Mouse (Mus musculus) embryonic fibroblast, embryonic 13.5 days (primary cell): ENCODE results near the gene Lyve1. TPM values are rescaled to one million over a fixed set of nuclear protein-coding genes. Genes with fewer than 3 reads are reported as not detected.
A peak's percentile ranks its signal among the peaks of the same experiment; 100 is the strongest.

ENCODE experiments used
- H3K27ac ChIP-seq: 2 replicates; pipeline ENCODE4 v1.5.1; 2012; ENCODE audit warnings: low read length, control low read depth, inconsistent platforms; ENCODE audit not compliant: insufficient read depth
- H3K4me1 ChIP-seq: 2 replicates; pipeline ENCODE4 v1.6.1; 2011; ENCODE audit warnings: low read length; ENCODE audit not compliant: control insufficient read depth, insufficient read depth
- H3K4me3 ChIP-seq: 2 replicates; pipeline ENCODE4 v1.5.1; 2011; ENCODE audit warnings: mild to moderate bottlenecking, control low read depth, low read length; ENCODE audit not compliant: insufficient read depth
- CTCF ChIP-seq: IDR thresholded peaks from 2 replicates; pipeline ENCODE4 v1.5.1; 2011; ENCODE audit warnings: mild to moderate bottlenecking, control low read depth, low read length, moderate library complexity, borderline replicate concordance; ENCODE audit not compliant: insufficient read depth
- POLR2A ChIP-seq: IDR thresholded peaks from 2 replicates; pipeline ENCODE4 v1.6.1; 2011; ENCODE audit warnings: low read depth, mild to moderate bottlenecking, control low read depth, low read length, moderate library complexity
- polyA plus RNA-seq: library from polyadenylated mRNA; stranded (reverse); fragments of >200 nt; gene quantifications from 2 replicates; pipeline ENCODE4 v1.2.4, GENCODE M21; 2011; ENCODE audit warnings: low read depth; ENCODE audit not compliant: missing spikeins, insufficient read length

Gene Lyve1
- polyA plus RNA-seq, 1 experiment = not detected

DNA sequence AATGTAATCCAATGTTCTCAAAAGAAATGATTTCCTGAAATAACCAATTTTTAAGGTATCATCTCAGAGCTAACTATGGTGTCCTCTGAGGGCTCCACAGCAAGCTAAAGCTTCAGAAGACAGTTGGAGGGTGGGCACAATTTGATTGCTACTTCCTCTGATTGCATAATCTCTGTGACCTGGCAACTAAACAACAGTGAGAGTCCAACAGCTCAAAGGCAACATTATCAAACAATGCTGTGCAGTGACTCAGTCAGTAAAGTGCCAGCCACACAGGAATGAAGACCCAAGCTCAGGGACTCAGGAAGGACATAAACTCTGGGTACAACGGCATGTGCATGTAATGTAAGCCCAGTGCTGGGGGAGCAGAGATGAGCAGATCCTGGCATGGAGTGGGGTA, 30.0 kb downstream of the Lyve1 start:
- Histone ChIP-seq H3K4me3 (no peak overlapping the region), H3K4me1 (no peaks in the 10 kb centered on the region), H3K27ac (no peak overlapping the region)
- TF ChIP-seq POLR2A (no peak), CTCF (no peak)

DNA sequence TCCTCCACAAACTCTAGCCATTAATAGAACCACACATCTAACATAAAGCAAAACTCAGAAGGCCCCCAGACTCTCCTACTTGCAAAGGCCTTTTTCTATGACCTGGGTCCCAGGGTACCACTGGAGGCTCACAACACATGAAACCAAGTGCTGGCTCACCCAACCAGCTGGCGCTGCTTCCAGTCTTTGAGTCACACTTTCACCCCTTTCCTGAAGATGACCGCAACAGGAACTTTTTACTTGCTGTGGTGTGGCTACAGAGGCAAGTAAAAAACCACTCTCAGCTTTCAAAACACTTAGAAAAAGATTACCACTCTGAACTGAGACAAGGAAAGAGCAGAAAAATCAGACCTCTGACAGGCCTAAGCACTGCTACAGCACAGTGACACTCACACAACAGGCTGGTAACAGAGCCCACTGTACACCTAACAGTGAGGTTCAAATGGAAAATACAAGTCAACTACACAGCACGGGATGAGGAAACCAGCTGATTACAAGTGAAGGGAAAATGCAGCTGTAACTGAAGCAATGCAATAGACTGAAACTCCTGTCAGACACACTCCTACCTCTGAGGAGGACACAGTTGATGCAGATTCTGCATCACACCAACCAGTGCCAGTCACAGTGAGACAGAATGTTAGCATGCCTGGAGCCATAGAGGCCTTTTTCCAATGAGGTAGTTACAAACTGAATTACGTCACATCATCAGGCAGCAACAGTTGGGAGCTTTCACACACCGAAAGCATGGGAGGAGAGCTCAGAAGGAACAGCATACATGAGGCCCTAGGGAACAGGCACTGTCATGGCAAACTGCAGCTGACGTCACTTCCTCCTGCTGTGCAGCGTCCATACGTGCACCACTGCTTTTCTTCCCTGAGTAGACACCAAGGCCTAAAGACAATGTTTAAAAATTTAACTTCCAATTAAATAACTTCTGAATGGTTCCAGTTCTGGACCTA, 38.8 kb downstream of the Lyve1 start:
- no peak for TF ChIP-seq POLR2A
- TF ChIP-seq CTCF = no peak
- Histone ChIP-seq H3K27ac (peak overlapping the region; percentile 56), H3K4me1 (peaks cover 8% of the 10 kb centered on the region), H3K4me3 (no peak overlapping the region)

DNA sequence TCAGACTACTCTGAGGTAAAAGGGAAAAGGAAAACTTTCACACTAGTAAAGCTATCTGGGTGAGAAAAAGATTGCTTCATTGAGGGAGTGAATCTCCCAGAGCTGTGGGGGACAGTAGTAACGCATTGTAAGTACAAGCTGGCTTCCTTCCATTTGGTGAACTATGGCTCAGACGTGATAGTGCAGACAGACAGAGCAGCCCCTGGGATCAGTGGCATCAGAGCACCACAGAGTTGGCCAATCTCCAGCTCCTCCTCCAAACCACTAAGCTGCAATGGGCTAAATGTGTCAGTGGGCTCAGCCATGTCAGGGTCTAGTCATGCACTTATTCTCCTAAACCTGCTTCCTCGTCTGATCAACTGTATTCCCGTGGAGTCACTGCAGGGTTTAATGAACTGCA, 39.4 kb downstream of the Lyve1 start:
- TF ChIP-seq CTCF (no peak), POLR2A (no peak)
- H3K4me1 ChIP-seq = peaks cover 8% of the 10 kb centered on the region
- H3K4me3 ChIP-seq = no peak overlapping the region
- 0 out of 2 replicates have a peak overlapping the region, but pooled peaks have one; percentile 11 for H3K27ac ChIP-seq

DNA sequence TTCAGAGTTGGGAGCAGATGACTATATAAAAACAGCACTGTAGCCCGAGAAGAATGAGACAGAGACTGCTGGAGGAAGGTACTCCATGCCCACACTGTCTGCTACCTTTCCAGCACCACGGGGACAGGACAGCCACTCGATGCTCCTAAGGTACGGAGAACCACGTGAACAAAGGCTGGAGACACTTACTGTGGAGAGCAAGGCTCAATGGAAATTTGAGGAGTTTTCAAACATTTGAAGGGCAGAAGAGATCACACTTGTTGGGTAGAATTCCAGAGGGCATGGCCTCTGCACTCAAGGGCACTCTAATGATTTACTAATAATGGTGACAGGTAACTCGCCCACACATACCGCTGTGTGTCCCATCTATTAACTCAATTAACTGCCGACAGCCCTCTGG, 40.0 kb downstream of the Lyve1 start:
- no peak for TF ChIP-seq CTCF
- TF ChIP-seq POLR2A = no peak
- H3K4me3 ChIP-seq = no peak overlapping the region
- peaks cover 8% of the 10 kb centered on the region for H3K4me1 ChIP-seq
- no peak overlapping the region for H3K27ac ChIP-seq

DNA sequence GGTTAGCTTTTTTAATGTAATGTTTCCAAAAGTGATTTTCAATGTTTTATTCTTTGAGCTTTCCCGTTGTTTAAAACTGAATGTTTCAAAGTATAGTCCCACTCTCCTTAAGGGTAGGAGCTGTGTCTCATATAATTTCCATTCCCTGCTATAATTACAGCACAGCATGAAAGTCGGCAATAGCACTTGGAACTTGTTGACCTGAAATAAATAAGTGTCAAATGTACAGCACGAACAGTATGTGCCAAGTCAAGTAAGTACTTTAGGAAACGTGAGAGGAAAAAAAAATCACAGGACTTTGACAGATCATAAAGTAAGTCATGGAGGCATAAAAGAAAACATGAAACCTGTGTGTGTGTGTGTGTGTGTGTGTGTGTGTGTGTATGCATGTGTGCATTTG, 41.0 kb downstream of the Lyve1 start:
- TF ChIP-seq POLR2A = no peak
- H3K4me3 ChIP-seq = no peak overlapping the region
- H3K4me1 ChIP-seq = peaks cover 8% of the 10 kb centered on the region
- no peak overlapping the region for H3K27ac ChIP-seq

DNA sequence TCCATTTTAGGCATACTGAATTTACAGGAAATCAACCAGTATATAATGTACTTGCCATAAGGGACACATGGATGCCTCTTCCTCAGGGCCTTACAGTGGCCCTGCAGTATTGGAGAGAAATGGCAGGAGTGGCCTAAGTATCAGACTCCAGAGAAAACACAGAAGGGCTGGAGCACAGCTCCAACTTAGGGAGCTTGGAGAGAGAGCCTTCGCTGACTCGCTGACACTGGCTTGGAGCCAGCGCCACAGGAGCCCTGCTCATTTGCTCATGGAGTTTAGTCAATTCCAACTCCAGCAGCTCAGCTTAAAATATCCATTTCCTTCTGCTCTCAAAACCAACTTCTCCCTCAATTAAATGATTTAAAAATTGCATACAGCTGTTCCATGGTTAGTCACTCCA, 41.4 kb downstream of the Lyve1 start:
- H3K4me3 ChIP-seq = no peak overlapping the region
- peak overlapping the region; percentile 6; the same call in 1 of the 2 replicates for H3K27ac ChIP-seq
- H3K4me1 ChIP-seq = peaks cover 8% of the 10 kb centered on the region
- TF ChIP-seq CTCF = no peak
- no peak for TF ChIP-seq POLR2A

- no peak overlapping the region for H3K4me3 ChIP-seq
- H3K27ac ChIP-seq = peak overlapping the region; percentile 6; the same call in 1 of the 2 replicates
- TF ChIP-seq CTCF (no peak), POLR2A (no peak)
- peaks cover 8% of the 10 kb centered on the region for H3K4me1 ChIP-seq
Observed at GRCm38 (mm10) chr7:110821068-110821467, 42.0 kb downstream of the Lyve1 start.

GRCm38 (mm10) chr7:110818787-110819350, 44.2 kb downstream of the Lyve1 start:
- TF ChIP-seq CTCF (no peak), POLR2A (no peak)
- no peak overlapping the region for H3K4me3 ChIP-seq
- H3K4me1 ChIP-seq = peaks cover 3% of the 10 kb centered on the region; the same call in 1 of the 2 replicates
- H3K27ac ChIP-seq = no peak overlapping the region

- no peak overlapping the region for H3K27ac ChIP-seq
- H3K4me1 ChIP-seq = peaks cover 3% of the 10 kb centered on the region; the same call in 1 of the 2 replicates
- H3K4me3 ChIP-seq = no peak overlapping the region
- TF ChIP-seq CTCF (no peak), POLR2A (no peak)
Observed at GRCm38 (mm10) chr7:110818206-110818605, 44.8 kb downstream of the Lyve1 start.

GRCm38 (mm10) chr7:110816037-110816436, 47.0 kb downstream of the Lyve1 start:
- Histone ChIP-seq H3K4me3 (no peak overlapping the region), H3K4me1 (peaks cover 1% of the 10 kb centered on the region; the same call in 1 of the 2 replicates), H3K27ac (no peak overlapping the region)
- TF ChIP-seq CTCF = peak; percentile 15; the same call in 1 of the 2 replicates
- no peak for TF ChIP-seq POLR2A

GRCm38 (mm10) chr7:110813983-110814382, 49.1 kb downstream of the Lyve1 start:
- Histone ChIP-seq H3K4me3 (no peak overlapping the region), H3K27ac (no peak overlapping the region), H3K4me1 (no peaks in the 10 kb centered on the region)
- TF ChIP-seq POLR2A (no peak), CTCF (no peak)
